Mouse (Mus musculus): Measurements from ENCODE around the gene 4932411N23Rik. TPM values are rescaled to one million over a fixed set of nuclear protein-coding genes. Genes with fewer than 3 reads are reported as not detected.
"Not testable (repeated sequence)": the region's sequence is repeated elsewhere in the genome, so short reads cannot be mapped to it uniquely, and the experiment has no call there.

4932411N23Rik gene
- polyA plus RNA-seq (2014; fragmentation: Nextera tagmentation; extraction: Ambion mirVana), result not detected in 2 replicates

DNA sequence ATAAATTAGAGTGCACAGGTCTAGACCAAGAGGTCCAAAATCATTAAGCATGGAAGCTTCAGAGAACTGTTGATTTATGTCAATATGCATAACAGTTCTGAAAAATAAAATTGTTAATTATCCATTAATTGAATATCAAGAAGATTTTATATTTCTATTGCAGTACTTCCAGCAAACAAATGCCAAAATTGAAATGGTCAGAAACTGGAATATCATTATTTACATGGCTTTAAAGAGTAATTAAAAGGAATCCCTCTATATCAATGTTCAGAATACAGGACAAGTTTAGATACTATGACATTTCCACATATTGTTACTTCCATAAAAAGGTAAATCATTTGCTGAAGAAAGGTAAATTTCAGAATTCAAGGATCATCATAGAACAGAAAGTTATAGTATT is at the start of gene 4932411N23Rik:
TSS of gene 4932411N23Rik (minus strand) at position 101 of the 400 bp plus-strand sequence.
- ATAC-seq (replicated peaks; ENCODE audit: insufficient number of reproducible peaks, low FRiP score, low TSS enrichment, low read depth), result no peak

DNA sequence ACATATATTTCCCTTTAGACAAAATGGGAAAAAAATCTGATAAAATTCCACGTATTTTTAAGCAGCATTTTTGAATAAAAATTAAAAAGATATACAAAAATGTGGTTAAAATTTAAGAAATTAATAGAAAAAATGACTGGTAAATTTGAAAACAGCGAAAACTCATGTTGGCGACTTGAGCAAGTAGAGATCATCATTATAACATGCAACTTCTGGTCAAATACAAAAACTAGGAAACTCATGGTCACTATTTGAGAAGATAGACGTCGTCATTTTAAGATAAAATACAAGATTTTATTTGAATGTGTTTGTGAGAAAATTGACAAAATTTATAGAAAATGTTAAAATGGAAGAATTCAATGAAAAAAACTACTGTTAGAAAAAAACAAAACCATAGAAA is 35.8 kb downstream of the 4932411N23Rik start:
- 82% methylated on average over 5 of the region's 5 CpGs for WGBS
- no peak overlapping the region for H3K27ac ChIP-seq (replicated peaks; ENCODE audit: low read depth, low read length)
- H3K27me3 ChIP-seq (ENCODE audit: control insufficient read depth, insufficient read depth, low read length), result no peaks in the 10 kb centered on the region
- no peaks in the 10 kb centered on the region for H3K9me3 ChIP-seq (replicated peaks; ENCODE audit: control insufficient read depth, low read length)
- no peak overlapping the region for H3K9ac ChIP-seq (replicated peaks; ENCODE audit: low read length)
- ATAC-seq (replicated peaks; ENCODE audit: insufficient number of reproducible peaks, low FRiP score, low TSS enrichment, low read depth), result no peak
- H3K36me3 ChIP-seq (replicated peaks; ENCODE audit: control insufficient read depth, insufficient read depth, low read depth, low read length), result no peaks in the 10 kb centered on the region
- H3K4me3 ChIP-seq (ENCODE audit: low read depth, low read length), result no peak overlapping the region
- no peaks in the 10 kb centered on the region for H3K4me1 ChIP-seq (ENCODE audit: control insufficient read depth, insufficient read depth, low read length)
- H3K4me2 ChIP-seq (ENCODE audit: low read depth, low read length), result no peak overlapping the region
- DNase-seq (ENCODE audit: low spot score), result no peak

More for the DNA sequence above, at the start of gene 4932411N23Rik:
- no peaks in the 10 kb centered on the region for H3K27me3 ChIP-seq (ENCODE audit: control insufficient read depth, insufficient read depth, low read length)
- H3K36me3 ChIP-seq (replicated peaks; ENCODE audit: control insufficient read depth, insufficient read depth, low read depth, low read length), result no peaks in the 10 kb centered on the region
- H3K9me3 ChIP-seq (replicated peaks; ENCODE audit: control insufficient read depth, low read length), result no peaks in the 10 kb centered on the region
- no peak within 1 kb of the TSS for H3K4me3 ChIP-seq (ENCODE audit: low read depth, low read length)
- no peaks in the 10 kb centered on the region for H3K4me1 ChIP-seq (ENCODE audit: control insufficient read depth, insufficient read depth, low read length)
- no peak for DNase-seq (ENCODE audit: low spot score)
- no peak within 1 kb of the TSS for H3K27ac ChIP-seq (replicated peaks; ENCODE audit: low read depth, low read length)
- H3K9ac ChIP-seq (replicated peaks; ENCODE audit: low read length), result no peak within 1 kb of the TSS
- no peak within 1 kb of the TSS for H3K4me2 ChIP-seq (ENCODE audit: low read depth, low read length)

- not testable (repeated sequence) for H3K36me3 ChIP-seq (replicated peaks; ENCODE audit: control insufficient read depth, insufficient read depth, low read depth, low read length); H3K27ac ChIP-seq (replicated peaks; ENCODE audit: low read depth, low read length); H3K27me3 ChIP-seq (ENCODE audit: control insufficient read depth, insufficient read depth, low read length); ATAC-seq (replicated peaks; ENCODE audit: insufficient number of reproducible peaks, low FRiP score, low TSS enrichment, low read depth); H3K9ac ChIP-seq (replicated peaks; ENCODE audit: low read length); H3K4me2 ChIP-seq (ENCODE audit: low read depth, low read length); H3K4me1 ChIP-seq (ENCODE audit: control insufficient read depth, insufficient read depth, low read length); H3K9me3 ChIP-seq (replicated peaks; ENCODE audit: control insufficient read depth, low read length); DNase-seq (ENCODE audit: low spot score); H3K4me3 ChIP-seq (ENCODE audit: low read depth, low read length)
- 86% methylated on average over 5 of the region's 6 CpGs for WGBS
These were observed 38.0 kb downstream of the 4932411N23Rik start for GRCm38 (mm10) chrX:126777643-126778042.

GRCm38 (mm10) chrX:126774846-126775245 is 40.8 kb downstream of the 4932411N23Rik start:
- H3K9ac ChIP-seq (replicated peaks; ENCODE audit: low read length); H3K4me1 ChIP-seq (ENCODE audit: control insufficient read depth, insufficient read depth, low read length); H3K4me3 ChIP-seq (ENCODE audit: low read depth, low read length); H3K9me3 ChIP-seq (replicated peaks; ENCODE audit: control insufficient read depth, low read length); H3K27me3 ChIP-seq (ENCODE audit: control insufficient read depth, insufficient read depth, low read length); H3K4me2 ChIP-seq (ENCODE audit: low read depth, low read length); H3K36me3 ChIP-seq (replicated peaks; ENCODE audit: control insufficient read depth, insufficient read depth, low read depth, low read length); ATAC-seq (replicated peaks; ENCODE audit: insufficient number of reproducible peaks, low FRiP score, low TSS enrichment, low read depth); DNase-seq (ENCODE audit: low spot score); H3K27ac ChIP-seq (replicated peaks; ENCODE audit: low read depth, low read length): not testable (repeated sequence)
- WGBS, result 82% methylated on average over 5 of the region's 5 CpGs

DNA sequence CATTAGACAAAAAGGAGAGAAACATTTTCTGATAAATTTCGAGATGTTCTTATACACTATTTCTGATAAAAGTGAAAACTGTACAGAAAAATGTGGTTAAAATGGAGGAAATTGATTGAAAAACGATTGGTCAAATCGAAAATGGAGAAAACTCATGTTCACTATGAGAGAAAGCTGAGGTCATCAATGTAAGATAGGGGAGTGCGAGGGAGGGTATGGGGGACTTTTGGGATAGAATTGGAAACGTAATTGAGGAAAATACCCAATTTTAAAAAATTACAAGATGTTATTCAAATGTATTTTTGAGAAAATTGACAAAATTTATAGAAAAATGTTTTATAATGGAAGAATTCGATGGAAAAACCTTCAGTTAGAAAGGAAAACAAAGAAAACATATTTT is 42.2 kb downstream of the 4932411N23Rik start:
- not testable (repeated sequence) for H3K27ac ChIP-seq (replicated peaks; ENCODE audit: low read depth, low read length); H3K4me2 ChIP-seq (ENCODE audit: low read depth, low read length); ATAC-seq (replicated peaks; ENCODE audit: insufficient number of reproducible peaks, low FRiP score, low TSS enrichment, low read depth); H3K4me3 ChIP-seq (ENCODE audit: low read depth, low read length); H3K27me3 ChIP-seq (ENCODE audit: control insufficient read depth, insufficient read depth, low read length); H3K36me3 ChIP-seq (replicated peaks; ENCODE audit: control insufficient read depth, insufficient read depth, low read depth, low read length); DNase-seq (ENCODE audit: low spot score); H3K9me3 ChIP-seq (replicated peaks; ENCODE audit: control insufficient read depth, low read length); H3K9ac ChIP-seq (replicated peaks; ENCODE audit: low read length); H3K4me1 ChIP-seq (ENCODE audit: control insufficient read depth, insufficient read depth, low read length)
- 78% methylated on average over 4 of the region's 6 CpGs for WGBS

Other genes with a start within 250 kb of the 4932411N23Rik start
- not detected in 2 replicates for gene Gm382, start 224.1 kb upstream of the 4932411N23Rik start, polyA plus RNA-seq (2014; fragmentation: Nextera tagmentation; extraction: Ambion mirVana)

All from embryonic facial prominence, embryonic 11.5 days (tissue).